Mouse (Mus musculus) embryonic facial prominence, embryonic 11.5 days (tissue): ENCODE data around the gene U2af1l4. TPM values are rescaled to one million over a fixed set of nuclear protein-coding genes. Genes with fewer than 3 reads are reported as not detected.

Source experiments
- ATAC-seq: fragments of 200-750 bp; cut with Nextera tagmentation; replicated peaks from 2 replicates; pipeline ENCODE4 v1.8.0; 2017; ENCODE audit warnings: low read depth; ENCODE audit not compliant: insufficient number of reproducible peaks, low FRiP score, low TSS enrichment
- DNase-seq: peaks from one replicate; pipeline ENCODE4 v3.0.0-alpha.2; 2015; ENCODE audit warnings: low spot score
- H3K27ac ChIP-seq: fragments of 300-500 bp; sonication (generic); replicated peaks from 2 replicates; pipeline ENCODE4 v1.5.1; 2014; ENCODE audit warnings: mild to moderate bottlenecking, low read depth, low read length, control low read depth
- H3K27me3 ChIP-seq: fragments of 300-500 bp; sonication (generic); 2 replicates; pipeline ENCODE4 v1.6.1; 2014; ENCODE audit warnings: mild to moderate bottlenecking, low read length, moderate library complexity, mixed read lengths; ENCODE audit not compliant: control insufficient read depth, insufficient read depth
- H3K36me3 ChIP-seq: fragments of 300-500 bp; sonication (generic); replicated peaks from 2 replicates; pipeline ENCODE4 v1.6.1; 2014; ENCODE audit warnings: low read depth, mild to moderate bottlenecking, low read length, moderate library complexity, mixed read lengths; ENCODE audit not compliant: control insufficient read depth, insufficient read depth
- H3K4me1 ChIP-seq: fragments of 300-500 bp; sonication (generic); 2 replicates; pipeline ENCODE4 v1.6.1; 2014; ENCODE audit warnings: low read length, mixed read lengths; ENCODE audit not compliant: control insufficient read depth, insufficient read depth
- H3K4me2 ChIP-seq: fragments of 300-500 bp; sonication (generic); 2 replicates; pipeline ENCODE4 v1.6.1; 2014; ENCODE audit warnings: low read depth, mild to moderate bottlenecking, control low read depth, low read length, moderate library complexity
- H3K4me3 ChIP-seq: fragments of 300-500 bp; sonication (generic); 2 replicates; pipeline ENCODE4 v1.5.1; 2014; ENCODE audit warnings: low read depth, low read length, control low read depth
- H3K9ac ChIP-seq: fragments of 300-500 bp; sonication (generic); replicated peaks from 2 replicates; pipeline ENCODE4 v1.6.1; 2014; ENCODE audit warnings: mild to moderate bottlenecking, control low read depth, low read length
- H3K9me3 ChIP-seq: fragments of 300-500 bp; sonication (generic); replicated peaks from 2 replicates; pipeline ENCODE4 v1.6.1; 2016; ENCODE audit warnings: mild to moderate bottlenecking, low read length, inconsistent platforms, mixed read lengths; ENCODE audit not compliant: control insufficient read depth
- WGBS: fragments of 180-500 bp; shearing (Covaris S2); extraction: QIAGEN DNeasy Blood & Tissue Kit; methylation state at CpG from one replicate; pipeline ENCODE4 v1.1.7; 2014; 5-methylcytosine and 5-hydroxymethylcytosine counted together
- polyA plus RNA-seq: library from polyadenylated mRNA; unstranded; fragments of >200 nt; fragmentation: Nextera tagmentation; extraction: Ambion mirVana; gene quantifications from 2 replicates; pipeline ENCODE4 v1.2.1, GENCODE M21; 2014

Gene U2af1l4
- polyA plus RNA-seq, 1 experiment from 2014 or later = 99.9 TPM

DNA sequence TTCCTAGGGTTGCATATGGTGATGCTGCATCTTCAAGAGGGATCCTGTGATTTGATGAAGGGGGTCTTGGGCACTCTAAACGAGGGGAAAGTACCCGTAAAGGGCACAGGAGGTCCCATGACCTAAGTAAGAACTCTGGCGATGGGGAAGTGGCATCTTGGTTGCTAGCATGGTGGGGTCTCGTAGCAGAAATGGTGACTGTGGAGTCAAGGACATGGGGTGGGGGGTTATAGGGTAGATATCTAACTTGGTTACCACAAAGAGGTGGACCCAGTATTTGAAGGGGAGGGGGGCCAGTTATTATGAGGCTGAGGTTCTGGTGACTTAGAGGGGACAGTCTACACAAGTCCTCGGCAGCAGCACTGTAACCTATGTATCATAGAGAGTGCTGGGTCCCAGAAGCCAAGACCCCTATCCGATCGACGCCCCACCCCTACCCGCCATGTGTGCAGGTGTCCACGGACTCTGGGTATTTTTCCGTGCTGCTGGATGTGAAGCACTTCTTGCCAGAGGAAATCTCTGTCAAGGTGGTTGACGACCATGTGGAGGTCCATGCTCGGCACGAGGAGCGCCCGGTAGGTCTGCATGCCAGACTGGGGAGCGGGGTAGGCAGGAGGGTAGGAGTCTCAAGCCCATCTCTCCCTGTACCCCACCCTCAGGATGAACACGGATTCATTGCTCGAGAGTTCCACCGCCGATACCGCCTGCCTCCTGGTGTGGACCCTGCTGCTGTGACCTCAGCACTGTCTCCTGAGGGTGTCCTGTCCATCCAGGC, 9.1 kb upstream of the U2af1l4 start:
- DNase-seq = no peak
- peaks cover 8% of the 10 kb centered on the region for H3K4me1 ChIP-seq
- no peak overlapping the region for H3K27ac ChIP-seq
- H3K4me2 ChIP-seq = peak overlapping the region; percentile 75
- peak overlapping the region; percentile 63 for H3K4me3 ChIP-seq
- WGBS = 86% methylated on average over 22 of the region's 22 CpGs
- no peaks in the 10 kb centered on the region for H3K9me3 ChIP-seq
- peak overlapping the region; percentile 79 for H3K9ac ChIP-seq
- peaks cover 10% of the 10 kb centered on the region for H3K36me3 ChIP-seq
- no peaks in the 10 kb centered on the region for H3K27me3 ChIP-seq
- ATAC-seq = no peak

DNA sequence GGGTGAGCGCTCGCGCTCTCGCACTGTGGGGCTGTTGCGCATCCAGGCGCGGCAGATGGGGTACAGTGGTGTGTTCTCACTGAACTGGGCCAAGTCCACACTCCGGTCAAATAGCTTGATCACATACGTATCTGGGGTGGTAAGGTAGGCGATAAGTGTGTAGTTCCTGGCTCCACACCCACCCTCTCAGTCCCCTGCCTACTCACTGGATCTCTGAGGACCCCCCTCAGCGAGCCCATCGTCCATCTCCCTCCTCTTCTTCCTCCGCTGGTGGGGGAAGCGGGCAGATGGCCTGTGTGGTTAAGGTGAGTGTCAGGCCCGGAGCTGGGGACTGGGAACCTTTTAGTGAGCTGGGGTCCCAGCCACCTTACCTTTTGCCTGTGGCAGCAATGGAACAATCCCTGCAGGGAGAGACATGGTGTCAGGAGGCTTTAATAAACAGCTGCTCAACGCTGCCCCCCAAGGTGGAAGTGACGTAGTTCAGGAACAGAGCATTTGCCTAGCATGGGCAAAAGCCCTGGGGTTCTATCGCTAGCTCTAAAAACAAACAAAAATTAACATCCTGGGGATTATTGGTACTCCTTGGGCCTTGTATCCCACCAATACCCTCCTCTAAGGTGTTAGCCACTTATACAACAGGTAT, 6.1 kb upstream of the U2af1l4 start:
- Histone ChIP-seq H3K36me3 (peaks cover 10% of the 10 kb centered on the region), H3K4me3 (no peak overlapping the region), H3K27ac (no peak overlapping the region), H3K4me1 (peaks cover 8% of the 10 kb centered on the region), H3K4me2 (no peak overlapping the region), H3K9ac (no peak overlapping the region), H3K9me3 (no peaks in the 10 kb centered on the region), H3K27me3 (no peaks in the 10 kb centered on the region)
- ATAC-seq (no peak), DNase-seq (peak; percentile 25)
- WGBS = 91% methylated on average over 18 of the region's 18 CpGs

DNA sequence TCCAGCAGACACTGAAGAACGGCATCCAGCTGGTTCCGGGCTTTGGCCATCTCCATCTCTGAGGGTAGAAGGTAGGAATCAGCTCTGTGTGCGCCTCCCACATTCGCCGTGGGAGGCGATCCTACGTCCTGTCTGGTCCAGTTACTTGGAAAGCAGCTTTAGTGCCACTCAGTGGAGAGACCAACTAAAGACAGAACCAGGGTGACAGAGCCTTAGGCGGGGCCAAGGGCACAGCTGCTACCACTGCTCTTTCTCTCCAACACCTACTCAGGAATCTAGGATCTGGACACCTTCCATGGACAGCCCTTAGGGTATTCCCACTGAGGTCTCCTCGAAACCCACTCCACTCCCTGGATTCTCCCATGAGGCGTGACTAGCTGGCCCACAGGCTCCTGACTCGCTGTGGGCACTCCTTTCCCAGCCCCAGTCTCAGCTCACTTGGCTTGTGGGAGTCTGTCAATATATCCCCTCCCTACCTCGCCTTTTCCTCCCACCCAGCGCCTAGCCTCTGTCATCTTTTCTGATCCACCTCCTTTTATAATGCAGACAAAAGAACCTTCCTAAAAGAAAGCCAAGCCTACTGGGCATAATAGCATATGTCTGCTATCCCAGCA, 5.1 kb upstream of the U2af1l4 start:
- peaks cover 8% of the 10 kb centered on the region for H3K4me1 ChIP-seq
- H3K27me3 ChIP-seq = no peaks in the 10 kb centered on the region
- no peak overlapping the region for H3K27ac ChIP-seq
- DNase-seq (no peak), ATAC-seq (no peak)
- no peaks in the 10 kb centered on the region for H3K9me3 ChIP-seq
- no peak overlapping the region for H3K4me3 ChIP-seq
- WGBS = 87% methylated on average over 13 of the region's 13 CpGs
- H3K9ac ChIP-seq = no peak overlapping the region
- peaks cover 10% of the 10 kb centered on the region for H3K36me3 ChIP-seq
- H3K4me2 ChIP-seq = no peak overlapping the region

DNA sequence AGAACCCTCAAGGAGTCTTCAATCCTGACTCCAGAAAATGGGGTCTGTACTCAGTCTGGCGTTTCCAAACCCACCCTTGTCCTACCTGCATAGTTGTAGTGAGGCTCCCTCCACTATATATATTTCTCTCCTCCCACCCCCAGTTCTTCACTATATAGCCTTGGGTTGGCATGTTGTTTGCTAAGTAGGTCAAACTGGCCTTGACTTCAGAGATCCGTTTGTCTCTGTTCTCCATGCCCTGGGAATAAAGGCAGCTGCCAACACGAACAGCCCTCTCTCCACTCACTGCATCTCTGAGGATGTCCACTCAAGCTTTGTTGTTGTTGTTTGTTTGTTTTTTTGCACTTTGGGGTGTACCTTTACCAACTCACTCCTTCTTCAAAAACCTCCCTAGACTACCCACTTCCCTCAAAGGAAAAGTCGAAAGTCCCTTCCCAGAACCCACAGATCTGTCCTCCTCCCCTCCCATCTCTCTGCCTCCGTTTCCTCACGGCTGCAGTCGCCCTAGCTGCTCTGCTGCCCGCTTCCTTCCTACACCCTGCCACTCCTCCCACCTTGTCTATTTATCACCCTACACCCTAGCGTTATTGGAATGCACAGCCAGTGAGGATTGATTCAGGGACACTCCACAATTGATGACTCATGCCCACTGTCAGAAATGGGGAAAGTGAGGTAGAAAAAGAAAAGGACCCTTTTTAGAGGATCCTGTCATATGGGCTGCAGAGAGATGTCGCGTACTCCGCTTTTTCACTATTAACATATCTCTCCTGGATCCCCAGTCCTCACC, 4.3 kb upstream of the U2af1l4 start:
- ATAC-seq = no peak
- no peak overlapping the region for H3K27ac ChIP-seq
- WGBS = 15% methylated on average over 12 of the region's 12 CpGs

DNA sequence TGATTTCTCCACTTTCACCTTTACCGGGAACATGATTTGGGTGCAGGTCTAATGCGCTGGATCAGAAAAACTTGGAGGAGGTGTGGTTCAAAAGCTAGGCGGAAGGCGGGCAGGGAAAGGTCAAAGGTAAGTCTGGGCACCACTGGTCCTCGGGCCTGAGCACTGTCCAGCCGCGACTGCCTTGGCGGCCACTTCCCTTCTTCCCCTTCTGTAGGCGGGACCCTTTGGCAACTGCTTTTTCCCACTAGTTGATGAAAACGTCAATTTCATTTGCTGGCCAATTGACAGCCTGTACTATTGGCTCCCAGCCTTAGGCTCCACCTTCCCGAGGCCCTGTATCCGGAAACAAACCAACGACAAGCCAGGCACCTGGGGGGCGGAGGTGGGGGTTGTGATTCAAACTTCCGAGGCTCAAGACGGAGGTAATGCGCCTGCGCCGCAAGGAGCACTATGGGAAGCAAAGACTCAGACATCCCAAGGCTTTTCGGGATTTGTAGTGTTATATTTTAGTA, 3.6 kb upstream of the U2af1l4 start, which contains the start of gene Lin37:
Gene Lin37 (minus strand): TSS at position 396 of the 512 bp plus-strand sequence.
- H3K4me3 ChIP-seq = peak within 1 kb of the TSS; percentile 62
- H3K4me2 ChIP-seq = peak within 1 kb of the TSS; percentile 88
- H3K9me3 ChIP-seq = no peaks in the 10 kb centered on the region
- no peaks in the 10 kb centered on the region for H3K4me1 ChIP-seq
- WGBS = under 1% methylated on average over 20 of the region's 20 CpGs
- H3K27ac ChIP-seq = no peak within 1 kb of the TSS
- peak; percentile 85 for ATAC-seq
- no peaks in the 10 kb centered on the region for H3K27me3 ChIP-seq
- DNase-seq = peak; percentile 97
- H3K9ac ChIP-seq = peak within 1 kb of the TSS; percentile 74
- peaks cover 10% of the 10 kb centered on the region for H3K36me3 ChIP-seq

More for the DNA sequence above, 4.3 kb upstream of the U2af1l4 start:
- H3K4me1 ChIP-seq = no peaks in the 10 kb centered on the region
- H3K4me3 ChIP-seq = peak overlapping the region; percentile 62
- peaks cover 10% of the 10 kb centered on the region for H3K36me3 ChIP-seq
- no peak for DNase-seq
- H3K4me2 ChIP-seq = peak overlapping the region; percentile 88
- no peaks in the 10 kb centered on the region for H3K27me3 ChIP-seq
- H3K9me3 ChIP-seq = no peaks in the 10 kb centered on the region
- H3K9ac ChIP-seq = peak overlapping the region; percentile 74

DNA sequence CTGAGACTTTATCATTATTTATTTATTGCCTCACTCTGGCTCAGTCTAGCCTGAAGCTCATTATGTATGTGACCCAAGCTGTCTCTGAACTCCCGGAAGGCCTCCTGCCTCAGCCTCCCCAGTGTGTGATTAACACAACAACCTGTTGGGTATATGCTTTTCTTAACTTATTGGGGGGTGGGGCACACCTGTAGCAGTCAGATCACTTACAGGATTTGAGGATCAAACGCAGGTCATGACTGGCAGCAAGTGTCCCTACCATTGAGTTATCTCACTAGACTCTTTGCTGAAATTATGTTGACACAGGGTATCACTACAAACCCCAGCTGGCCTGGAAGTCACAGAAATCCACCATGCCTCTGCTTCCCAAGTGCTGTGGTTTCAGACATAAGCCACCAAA, 2.8 kb upstream of the U2af1l4 start:
- Histone ChIP-seq H3K27me3 (no peaks in the 10 kb centered on the region), H3K9me3 (no peaks in the 10 kb centered on the region), H3K36me3 (peaks cover 10% of the 10 kb centered on the region), H3K4me1 (no peaks in the 10 kb centered on the region), H3K9ac (no peak overlapping the region), H3K4me2 (no peak overlapping the region), H3K27ac (no peak overlapping the region), H3K4me3 (no peak overlapping the region)
- ATAC-seq = no peak
- DNase-seq = no peak
- WGBS = 75% methylated on average over 2 of the region's 2 CpGs

DNA sequence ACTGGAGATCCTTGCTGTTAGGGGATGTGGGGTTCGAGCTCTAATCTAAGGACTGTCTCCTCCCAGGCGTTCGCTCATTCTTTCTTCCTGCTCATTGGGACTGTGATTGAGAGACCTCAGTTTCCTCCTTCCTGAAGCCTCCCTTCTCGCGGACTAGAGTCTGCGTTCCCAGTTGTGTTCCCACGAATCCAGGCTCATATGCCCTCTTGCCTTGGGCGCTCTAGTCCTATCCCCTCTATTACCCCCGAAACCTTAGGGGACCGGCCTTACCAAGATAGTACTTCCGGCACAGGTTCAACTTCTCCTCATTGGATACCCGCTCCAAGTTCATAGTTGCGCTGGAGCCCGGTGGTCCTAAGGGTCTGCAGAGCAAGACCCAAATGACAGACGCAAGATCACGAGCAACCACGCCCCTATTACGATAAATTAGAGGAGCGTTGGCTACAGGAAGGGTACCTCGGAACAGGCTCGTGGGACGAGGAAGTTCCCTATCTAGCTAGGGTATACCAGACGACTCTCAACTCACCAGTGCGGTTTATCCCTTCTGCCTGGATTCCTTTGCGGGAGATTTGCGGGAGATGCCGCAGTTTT, 480 bp upstream of the U2af1l4 start:
- Histone ChIP-seq H3K9ac (peak overlapping the region; percentile 71), H3K36me3 (no peaks in the 10 kb centered on the region), H3K4me2 (peak overlapping the region; percentile 53), H3K27ac (no peak overlapping the region), H3K9me3 (no peaks in the 10 kb centered on the region), H3K4me3 (peak overlapping the region; percentile 60), H3K27me3 (no peaks in the 10 kb centered on the region), H3K4me1 (no peaks in the 10 kb centered on the region)
- DNase-seq (no peak), ATAC-seq (no peak)
- 2% methylated on average over 27 of the region's 27 CpGs for WGBS
